Mouse (Mus musculus) C2C12 (cell line): ENCODE results near the gene Dgkb. TPM values are rescaled to one million over a fixed set of nuclear protein-coding genes. Genes with fewer than 3 reads are reported as not detected.

Source experiments
- H3K27me3 ChIP-seq: one replicate; pipeline ENCODE4 v1.6.1; 2011; ENCODE audit not compliant: control insufficient read depth, insufficient read depth, insufficient read length
- H3K36me3 ChIP-seq: one replicate; pipeline ENCODE4 v1.6.1; 2011; ENCODE audit not compliant: control insufficient read depth, insufficient read depth
- H3K4me3 ChIP-seq: one replicate; pipeline ENCODE4 v1.5.1; 2011; ENCODE audit warnings: mild to moderate bottlenecking, control low read depth; ENCODE audit not compliant: poor library complexity, insufficient read depth, severe bottlenecking
- H3K79me2 ChIP-seq: one replicate; pipeline ENCODE4 v1.6.1; 2011; ENCODE audit not compliant: control insufficient read depth, insufficient read depth
- H3K79me3 ChIP-seq: one replicate; pipeline ENCODE4 v1.6.1; 2011; ENCODE audit warnings: low read depth, control low read depth
- H3ac ChIP-seq: one replicate; pipeline ENCODE3; 2011; ENCODE audit warnings: low read depth; ENCODE audit not compliant: control insufficient read depth, insufficient read length
- CEBPB ChIP-seq: IDR thresholded peaks from one replicate; pipeline ENCODE4 v1.6.1; 2011; ENCODE audit warnings: low read depth, mild to moderate bottlenecking, control low read depth, moderate library complexity
- CTCF ChIP-seq: IDR thresholded peaks from one replicate; pipeline ENCODE4 v1.5.1; 2011; ENCODE audit not compliant: control insufficient read depth, insufficient read depth, insufficient read length
- FOSL1 ChIP-seq: IDR thresholded peaks from one replicate; pipeline ENCODE4 v1.8.0; 2011; ENCODE audit warnings: mild to moderate bottlenecking, low read length; ENCODE audit not compliant: poor library complexity, insufficient read depth, severe bottlenecking
- MAX ChIP-seq: IDR thresholded peaks from one replicate; pipeline ENCODE4 v1.6.1; 2011; ENCODE audit warnings: mild to moderate bottlenecking, control low read depth
- MYOD1 ChIP-seq: IDR thresholded peaks from one replicate; pipeline ENCODE4 v1.6.1; 2011; ENCODE audit warnings: low read depth; ENCODE audit not compliant: control insufficient read depth, insufficient read length
- MYOG ChIP-seq: IDR thresholded peaks from one replicate; pipeline ENCODE4 v1.6.1; 2011; ENCODE audit not compliant: control insufficient read depth, insufficient read length; ENCODE audit errors: extremely low read depth
- USF1 ChIP-seq: IDR thresholded peaks from one replicate; pipeline ENCODE4 v1.6.1; 2011; ENCODE audit warnings: low read depth, mild to moderate bottlenecking, control low read depth, moderate library complexity
- polyA plus RNA-seq: library from polyadenylated mRNA; unstranded; fragments of >200 nt; fragmentation: generic; extraction: Trizol; gene quantifications from one replicate; pipeline ENCODE4 v1.2.1, GENCODE M21; 2012; ENCODE audit warnings: missing spikeins

Gene Dgkb
- polyA plus RNA-seq, 1 experiment = not detected

DNA sequence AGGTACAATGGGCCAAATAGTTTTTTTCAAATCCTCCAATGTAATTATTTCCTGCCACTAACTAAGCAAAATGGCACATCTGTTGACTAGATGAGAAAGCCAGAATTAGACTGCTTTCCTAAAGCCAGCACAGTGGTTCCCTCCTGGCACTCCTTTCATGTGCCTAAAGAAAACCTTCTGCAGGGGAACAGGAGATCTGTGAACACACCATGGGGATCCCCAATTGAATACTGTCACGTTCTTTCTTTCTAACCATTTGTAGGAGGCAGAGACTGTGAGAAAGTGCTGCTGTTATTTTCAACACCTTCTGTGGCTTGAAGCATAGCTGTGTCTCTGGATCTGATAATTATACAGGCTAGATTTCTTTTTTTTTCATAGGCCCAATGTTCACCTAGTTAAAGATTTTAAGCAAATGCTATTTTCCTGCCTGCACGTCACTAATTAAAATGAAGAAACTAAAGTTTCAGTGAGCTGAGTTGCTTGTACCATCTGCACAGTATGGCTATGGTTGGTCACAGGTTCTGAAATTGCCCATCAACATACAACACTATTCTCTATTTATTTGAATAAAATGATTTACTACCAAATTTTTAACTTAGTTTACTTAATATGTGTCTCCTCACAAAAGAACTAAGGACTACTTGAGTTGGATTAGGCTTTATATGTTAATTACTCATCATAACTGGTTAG, 161.1 kb downstream of the Dgkb start:
- Histone ChIP-seq H3K79me3 (no peaks in the 10 kb centered on the region), H3ac (no peak overlapping the region), H3K36me3 (no peaks in the 10 kb centered on the region), H3K27me3 (no peaks in the 10 kb centered on the region), H3K79me2 (no peaks in the 10 kb centered on the region), H3K4me3 (no peak overlapping the region)
- TF ChIP-seq CTCF (no peak), USF1 (no peak), FOSL1 (no peak), CEBPB (no peak), MYOD1 (no peak), MAX (no peak), MYOG (no peak)

DNA sequence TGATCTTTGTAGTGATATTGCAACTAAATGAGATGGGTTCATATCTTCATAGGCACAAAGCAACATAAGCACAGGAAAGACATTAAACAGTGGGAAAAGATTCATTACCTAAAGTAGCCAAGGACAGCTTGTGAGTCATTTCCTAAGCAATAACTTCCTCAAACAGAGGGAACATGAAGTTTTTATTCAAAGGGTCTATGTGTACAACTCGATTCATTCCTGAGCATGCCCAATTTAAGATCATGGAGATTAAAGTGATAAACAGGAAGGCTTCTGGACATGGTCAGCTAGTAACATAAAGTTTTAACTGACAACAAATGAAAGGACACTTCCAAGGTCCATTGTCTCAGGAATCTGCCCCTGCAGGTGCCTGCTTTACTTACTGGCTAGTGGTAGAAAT, 167.8 kb downstream of the Dgkb start:
- no peak for TF ChIP-seq CEBPB
- no peak for TF ChIP-seq MYOG
- TF ChIP-seq MYOD1 = no peak
- no peak for TF ChIP-seq MAX
- no peak for TF ChIP-seq USF1
- Histone ChIP-seq H3ac (no peak overlapping the region), H3K79me2 (no peaks in the 10 kb centered on the region), H3K79me3 (no peaks in the 10 kb centered on the region), H3K27me3 (no peaks in the 10 kb centered on the region), H3K4me3 (no peak overlapping the region), H3K36me3 (no peaks in the 10 kb centered on the region)

GRCm38 (mm10) chr12:37988066-37988591, 170.6 kb downstream of the Dgkb start:
- Histone ChIP-seq H3K36me3 (no peaks in the 10 kb centered on the region), H3K79me2 (no peaks in the 10 kb centered on the region), H3K79me3 (no peaks in the 10 kb centered on the region), H3K4me3 (no peak overlapping the region), H3ac (no peak overlapping the region), H3K27me3 (no peaks in the 10 kb centered on the region)
- no peak for TF ChIP-seq MAX
- no peak for TF ChIP-seq CEBPB
- no peak for TF ChIP-seq CTCF
- TF ChIP-seq USF1 = no peak

DNA sequence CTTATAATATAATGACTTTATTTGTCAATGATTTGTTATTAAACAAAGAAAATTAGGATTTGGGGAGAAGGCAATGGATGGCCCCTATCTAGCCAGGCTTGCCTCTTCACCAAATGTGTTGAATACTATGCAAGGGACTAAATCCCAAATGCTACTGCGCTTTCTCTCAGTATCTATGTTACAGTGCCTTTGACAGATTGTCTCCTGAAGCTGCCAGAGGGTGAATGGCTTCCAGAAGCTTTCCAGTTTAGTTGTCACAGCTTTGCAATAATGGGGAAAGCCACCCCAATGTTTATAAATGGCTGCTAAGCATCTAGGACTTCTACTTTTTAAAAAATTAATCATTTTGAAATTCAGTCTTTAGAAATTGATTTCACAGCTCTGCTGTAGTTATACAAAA, 175.7 kb downstream of the Dgkb start:
- Histone ChIP-seq H3K36me3 (no peaks in the 10 kb centered on the region), H3K79me3 (no peaks in the 10 kb centered on the region), H3ac (no peak overlapping the region), H3K27me3 (no peaks in the 10 kb centered on the region), H3K4me3 (no peak overlapping the region), H3K79me2 (no peaks in the 10 kb centered on the region)
- TF ChIP-seq USF1 (no peak), CTCF (no peak), FOSL1 (no peak), MYOG (no peak), CEBPB (no peak), MAX (no peak), MYOD1 (no peak)

DNA sequence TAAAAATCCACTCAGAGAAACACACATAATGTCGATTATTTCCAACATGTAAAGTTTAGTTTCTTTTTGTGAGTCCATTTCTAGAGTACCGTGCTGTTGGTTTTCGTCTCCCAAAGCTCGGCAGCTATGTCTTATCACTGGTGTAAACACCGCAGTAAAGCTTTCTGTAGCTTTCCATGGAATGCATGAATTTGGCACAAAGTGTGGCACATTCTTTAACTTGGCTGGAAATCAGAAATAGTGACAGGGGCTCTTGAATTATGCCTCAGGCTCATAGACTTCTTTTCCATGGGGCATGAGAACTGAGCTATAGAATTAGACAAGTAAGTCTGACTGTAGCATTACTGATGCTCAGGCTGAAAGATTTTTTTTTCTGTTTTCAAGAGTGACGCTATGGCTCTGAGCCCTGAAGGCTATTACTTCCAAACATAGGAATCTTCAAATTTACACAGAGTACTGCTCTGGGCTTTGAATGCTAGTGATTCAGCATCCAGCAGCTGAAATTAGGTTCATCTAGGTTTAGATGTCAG, 179.0 kb downstream of the Dgkb start:
- Histone ChIP-seq H3K79me2 (no peaks in the 10 kb centered on the region), H3ac (no peak overlapping the region), H3K27me3 (no peaks in the 10 kb centered on the region), H3K36me3 (no peaks in the 10 kb centered on the region), H3K4me3 (no peak overlapping the region), H3K79me3 (no peaks in the 10 kb centered on the region)
- TF ChIP-seq CTCF (no peak), MYOD1 (no peak), CEBPB (no peak), USF1 (no peak), MYOG (no peak), MAX (no peak), FOSL1 (no peak)

DNA sequence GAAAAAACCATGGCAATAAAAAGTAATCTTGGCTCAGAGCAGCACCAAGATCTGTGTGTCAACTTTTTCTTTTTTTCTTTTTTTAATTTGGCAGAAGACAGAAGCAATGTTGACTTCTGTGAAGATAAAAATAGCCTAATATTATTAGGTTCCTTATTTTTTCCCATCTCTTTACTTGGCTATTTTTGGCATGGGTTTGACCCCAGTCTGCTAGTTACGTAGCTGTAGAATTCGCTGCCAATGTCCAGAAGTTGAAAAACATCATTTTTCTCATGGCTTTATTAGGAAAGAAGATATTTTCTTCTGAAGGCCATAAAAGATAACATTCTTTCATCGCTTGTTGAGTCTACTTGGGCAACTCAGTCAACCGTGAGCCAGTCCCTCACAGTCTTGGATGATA, 200.1 kb downstream of the Dgkb start:
- Histone ChIP-seq H3K27me3 (no peaks in the 10 kb centered on the region), H3K79me2 (no peaks in the 10 kb centered on the region), H3K36me3 (no peaks in the 10 kb centered on the region), H3K4me3 (no peak overlapping the region), H3K79me3 (no peaks in the 10 kb centered on the region), H3ac (no peak overlapping the region)
- TF ChIP-seq MAX = no peak
- no peak for TF ChIP-seq FOSL1
